Mouse (Mus musculus): ENCODE measurements at regions not wholly inside any gene's neighbourhood (a gene's known extent, or its start where the extent isn't known, plus 50 kb on each side); places are given as distances from the start of the nearest gene placed in this dataset.
A peak's percentile ranks its signal among the peaks of the same experiment; 100 is the strongest.

GRCm38 (mm10) chr1:193647371-193648270, 277.5 kb upstream of the Camk1g start:
- peak; percentile 9 for DNase-seq

GRCm38 (mm10) chr1:193644506-193644905, 274.4 kb upstream of the Camk1g start:
- no peak for DNase-seq

- DNase-seq = no peak
These were observed 266.4 kb upstream of the Camk1g start for GRCm38 (mm10) chr1:193636451-193636850.

- no peak for DNase-seq
These were observed 262.0 kb upstream of the Camk1g start for GRCm38 (mm10) chr1:193632115-193632514.

- no peak for DNase-seq
These were observed 259.8 kb upstream of the Camk1g start for GRCm38 (mm10) chr1:193629887-193630286.

- DNase-seq = no peak
These were observed 257.1 kb upstream of the Camk1g start for GRCm38 (mm10) chr1:193626924-193627849.

GRCm38 (mm10) chr1:193625101-193625956, 255.2 kb upstream of the Camk1g start:
- peak; percentile 82 for DNase-seq

- DNase-seq = no peak
These were observed 253.5 kb upstream of the Camk1g start for GRCm38 (mm10) chr1:193623571-193623970.

- no peak for DNase-seq
These were observed 248.2 kb upstream of the Camk1g start for GRCm38 (mm10) chr1:193618250-193618649.

- DNase-seq = no peak
These were observed 240.4 kb upstream of the Camk1g start for GRCm38 (mm10) chr1:193610471-193610870.

- no peak for DNase-seq
These were observed 229.8 kb upstream of the Camk1g start for GRCm38 (mm10) chr1:193599895-193600294.

GRCm38 (mm10) chr1:193599163-193599562, 229.1 kb upstream of the Camk1g start:
- DNase-seq = no peak

- no peak for DNase-seq
These were observed 220.3 kb upstream of the Camk1g start for GRCm38 (mm10) chr1:193590301-193590829.

- DNase-seq = peak; percentile 42
These were observed 218.7 kb upstream of the Camk1g start for GRCm38 (mm10) chr1:193588477-193589464.

- no peak for DNase-seq
These were observed 217.2 kb upstream of the Camk1g start for GRCm38 (mm10) chr1:193587317-193587716.

- no peak for DNase-seq
These were observed 216.8 kb upstream of the Camk1g start for GRCm38 (mm10) chr1:193586896-193587295.

GRCm38 (mm10) chr1:193583791-193584190, 213.7 kb upstream of the Camk1g start:
- DNase-seq = no peak

- no peak for DNase-seq
These were observed 210.3 kb upstream of the Camk1g start for GRCm38 (mm10) chr1:193580393-193580792.

GRCm38 (mm10) chr1:193579671-193580070, 209.6 kb upstream of the Camk1g start:
- no peak for DNase-seq

- DNase-seq = peak; percentile 55
These were observed 208.6 kb upstream of the Camk1g start for GRCm38 (mm10) chr1:193578661-193579175.
